Mouse (Mus musculus) gastrocnemius, adult 8-10 months (tissue): ENCODE results near the gene Siah1b. TPM values are rescaled to one million over a fixed set of nuclear protein-coding genes. Genes with fewer than 3 reads are reported as not detected.

Experiments
- DNase-seq, 2 experiments: peaks; one replicate each; pipeline ENCODE4 v3.0.0; 2022; ENCODE audit warnings: low spot score in 2 of 2
- total RNA-seq, 4 experiments: library from RNA; stranded (reverse); gene quantifications; 2 replicates each; pipeline ENCODE4 v1.2.4; 2022

Siah1b gene
- total RNA-seq, 4 experiments from 2014 or later = 2.5 to 4.1 (median 3.4) TPM

DNA sequence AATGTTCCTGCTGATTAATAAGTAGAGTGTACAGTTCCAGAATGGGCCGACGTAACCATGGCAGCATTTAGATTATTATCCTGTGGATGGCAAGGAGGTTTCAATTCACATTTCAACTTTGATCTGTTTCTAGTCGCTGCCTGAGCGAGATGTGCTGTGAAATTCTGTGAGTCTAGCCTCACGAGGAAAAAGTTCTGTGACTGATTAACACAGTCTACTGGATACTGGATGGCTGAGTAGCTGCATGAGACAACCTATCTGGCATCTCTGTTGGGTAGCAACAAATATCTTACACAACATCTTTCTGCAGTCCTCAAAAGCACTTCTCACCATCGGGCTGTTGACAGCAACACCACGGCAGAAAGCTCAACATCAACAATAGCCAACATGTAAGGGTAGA lies 43.8 kb downstream of the Siah1b start:
- no peak for DNase-seq

DNA sequence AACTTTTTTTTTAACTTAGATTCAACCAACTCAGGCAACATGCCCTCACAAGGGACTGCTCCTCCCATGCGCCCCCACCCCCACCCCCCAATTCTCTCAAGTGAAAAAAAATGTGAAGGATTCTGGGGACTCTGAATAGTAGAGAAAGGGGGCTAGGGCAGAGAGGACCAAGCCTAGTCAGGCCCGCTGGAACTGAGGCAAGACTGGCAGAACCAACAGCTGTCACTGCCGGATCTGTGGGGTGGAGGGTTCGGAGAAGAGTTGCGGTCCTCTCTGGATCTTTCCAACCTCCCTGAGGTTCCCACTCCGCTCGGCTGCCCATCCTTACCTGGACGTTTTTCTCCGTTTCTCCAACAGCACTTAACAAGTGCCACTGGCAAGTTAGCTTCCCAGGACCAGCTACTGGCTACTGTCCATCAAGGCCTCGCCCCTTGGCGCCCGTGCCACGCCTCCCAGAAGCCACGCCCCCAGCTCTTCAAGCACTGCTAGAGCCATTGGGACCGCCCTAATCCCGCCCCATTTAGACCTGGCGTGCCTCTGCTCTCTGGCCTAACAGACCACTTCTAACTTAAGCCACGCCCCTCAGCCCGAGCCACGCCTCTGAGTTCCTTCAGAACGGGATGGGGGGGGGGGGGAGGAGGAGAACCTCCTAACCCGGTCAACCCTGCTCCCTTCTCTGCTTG lies 48.5 kb downstream of the Siah1b start, which contains the start of gene Car5b:
TSS of gene Car5b (minus strand) at position 391 of the 683 bp plus-strand sequence.
- DNase-seq = peak; percentile 84 to 93

Other genes starting within 250 kb of the Siah1b start
- gene Ap1s2, start 167.5 kb downstream of the Siah1b start, total RNA-seq = 10 to 100 TPM; 20.4 to 36.9 (median 26.4) TPM
- gene Zrsr2, start 117.8 kb downstream of the Siah1b start, total RNA-seq = 10 to 100 TPM; 12.6 to 21.5 (median 13.6) TPM
- gene Car5b, start 48.5 kb downstream of the Siah1b start, total RNA-seq = 1 to 10 TPM in 2 of 4 experiments, under 1 TPM in 2; 0.41 to 2.0 (median 1.2) TPM
- not detected for gene Cltrn, start 12.3 kb upstream of the Siah1b start, total RNA-seq
- under 1 TPM; 0.19 to 0.81 (median 0.34) TPM for gene Ace2, start 62.8 kb upstream of the Siah1b start, total RNA-seq
- under 1 TPM; 0.12 to 0.52 (median 0.31) TPM for gene Bmx, start 181.7 kb upstream of the Siah1b start, total RNA-seq
- 1 to 10 TPM; 4.9 to 5.9 (median 5.2) TPM for gene Pir, start 192.9 kb upstream of the Siah1b start, total RNA-seq